Mouse (Mus musculus) G1E (cell line): Measurements from ENCODE around the gene Myo1b.

Experiments
- CTCF ChIP-seq: IDR thresholded peaks from 2 replicates; pipeline ENCODE4 v1.5.1; 2012; ENCODE audit warnings: low read depth, low read length, inconsistent platforms, mixed read lengths
- GATA1 ChIP-seq: IDR thresholded peaks from 2 replicates; pipeline ENCODE4 v1.6.1; 2012; ENCODE audit warnings: borderline replicate concordance, low read length, inconsistent platforms, mixed read lengths
- POLR2AphosphoS5 ChIP-seq: IDR thresholded peaks from 2 replicates; pipeline ENCODE4 v1.6.1; 2012; ENCODE audit warnings: low read depth, low read length, inconsistent platforms; ENCODE audit not compliant: insufficient replicate concordance
- TAL1 ChIP-seq: conservative IDR thresholded peaks from 2 replicates; pipeline ENCODE4 v1.6.1; 2012; ENCODE audit warnings: low read depth, low read length, inconsistent platforms, mixed read lengths

DNA sequence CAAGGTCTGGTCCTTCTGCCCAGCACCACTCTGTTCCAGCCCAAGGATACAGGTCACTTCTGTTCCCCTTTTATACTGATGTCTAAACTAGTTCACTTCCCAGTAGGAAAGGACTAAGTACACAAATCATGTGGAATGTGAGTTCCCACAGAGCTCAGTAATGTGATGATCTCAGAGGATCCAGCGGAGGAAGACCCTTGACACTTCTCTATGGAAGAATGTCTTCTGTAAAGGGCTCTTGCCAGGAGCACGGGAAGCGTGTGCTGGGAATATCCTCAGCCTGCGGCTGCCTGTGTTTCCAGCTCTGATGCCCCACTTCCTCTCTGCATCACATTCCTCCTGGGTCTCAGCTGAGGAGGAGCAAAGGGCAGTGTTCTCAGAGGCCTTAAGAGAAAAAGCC lies 4.5 kb downstream of the Myo1b start:
- no peak for TF ChIP-seq CTCF
- no peak for TF ChIP-seq TAL1
- no peak for TF ChIP-seq GATA1
- no peak for TF ChIP-seq POLR2AphosphoS5
